In the genomic region with DNA sequence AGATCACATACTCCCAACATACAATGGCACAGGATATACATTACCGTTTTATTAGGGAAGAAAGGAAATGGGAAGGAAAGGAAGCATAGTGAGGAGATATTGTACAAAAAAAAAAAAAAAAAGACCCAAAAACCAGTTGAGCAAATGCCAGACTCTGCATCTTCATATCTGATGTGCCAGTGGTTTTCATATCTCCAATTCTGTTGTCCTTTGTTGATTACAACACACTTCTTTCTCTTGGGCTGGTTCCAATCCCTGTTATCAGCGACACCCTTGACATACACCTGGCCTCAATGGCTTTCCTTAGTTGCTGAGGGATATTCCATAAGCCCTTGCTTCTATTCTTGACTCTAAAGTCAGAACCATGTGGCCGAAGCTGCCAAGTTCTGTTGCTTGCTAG, we compare ENCODE assay signal across 19 mouse cellular contexts. TPM values are rescaled to one million over a fixed set of nuclear protein-coding genes. Genes with fewer than 3 reads are reported as not detected.
A peak's percentile ranks its signal among the peaks of the same experiment; 100 is the strongest.
DNase-seq lines count a peak whose midpoint lies in the region; ATAC-seq lines count a peak whose summit lies in the region.
"Had no signal": no experiment of that assay in that cellular context is flagged by ENCODE, and none has a peak within 500 bp of the region (broad histone marks: within the 10 kb centered on the region; RNA-seq: fewer than 3 reads in every experiment).

No protein-coding gene starts in this region.

- DNase-seq in heart, adult 11 months = peak; percentile 27
- no peak for DNase-seq in heart, adult 9 months (ENCODE audit: low spot score in 2 of 2)
- peak; percentile 47 for DNase-seq in 416B (ENCODE audit: low read depth)
- no peak for DNase-seq in thymus, postnatal 4 days
- DNase-seq in cerebellum, adult 18-20 months = no peak
- DNase-seq: adrenal gland, adult 8-10 months; adrenal gland, postnatal 14 days; adrenal gland, postnatal 36 days; cerebellum, adult 11-12 months; cerebellum, adult 8-10 months; cerebellum, adult 9-11 months; cerebellum, postnatal 14 days; cerebellum, postnatal 36 days; embryo, embryonic 11 days had no signal

- 0 out of 2 replicates have a peak, but pooled peaks have one; percentile 29 for ATAC-seq in megakaryocyte progenitor cell, adult 5-6 weeks (replicated peaks; ENCODE audit: poor library complexity)
- ATAC-seq: activated CD4-positive, CD25-positive, alpha-beta regulatory T cell, adult 4 months; forebrain, embryonic 14.5 days; forebrain, embryonic 16.5 days; Patski had no signal

RNA-seq across cellular contexts. Expression of gene Klf3, which starts 41.4 kb away (rescaled TPM):
- 30.7 and 42.7 TPM in 2 replicates for total RNA-seq in megakaryocyte progenitor cell, adult 5-6 weeks (2015)
- total RNA-seq in megakaryocyte progenitor cell, adult 5-6 weeks (2017) = 9.4 and 12.5 TPM in 2 replicates

Comparison
In these comparisons a context has a peak if more than half of its experiments do, and no peak if none do; other contexts are left out.
1. DNase-seq: peak in heart, adult 11 months (single experiment) and 416B (single experiment); none in heart, adult 9 months (0 of 2), thymus, postnatal 4 days (single experiment) and cerebellum, adult 18-20 months (0 of 2).